Mouse (Mus musculus): ENCODE results near the gene Tnrc6b.
A peak's percentile ranks its signal among the peaks of the same experiment; 100 is the strongest.

Tnrc6b gene

GRCm38 (mm10) chr15:80710608-80711363 lies at the start of gene Tnrc6b:
Tnrc6b (plus strand) TSS chr15:80711313.
- peak; percentile 99 to 100 for DNase-seq (ENCODE audit: low spot score in 2 of 2)

GRCm38 (mm10) chr15:80664444-80664843 lies 46.7 kb upstream of the Tnrc6b start:
- no peak for DNase-seq (ENCODE audit: low spot score in 2 of 2)

- no peak for DNase-seq (ENCODE audit: low spot score in 2 of 2)
Observed at GRCm38 (mm10) chr15:80671295-80672252, 39.5 kb upstream of the Tnrc6b start, which contains the start of gene Fam83f. Fam83f (plus strand) TSS chr15:80671847.

GRCm38 (mm10) chr15:80672810-80673209 lies 38.3 kb upstream of the Tnrc6b start:
- no peak for DNase-seq (ENCODE audit: low spot score in 2 of 2)

- no peak for DNase-seq (ENCODE audit: low spot score in 2 of 2)
Observed at GRCm38 (mm10) chr15:80673337-80674095, 37.6 kb upstream of the Tnrc6b start.

GRCm38 (mm10) chr15:80674700-80675099 lies 36.4 kb upstream of the Tnrc6b start:
- no peak for DNase-seq (ENCODE audit: low spot score in 2 of 2)

- DNase-seq (ENCODE audit: low spot score in 2 of 2): peak; percentile 87
Observed at GRCm38 (mm10) chr15:80679515-80680215, 31.4 kb upstream of the Tnrc6b start.

- no peak for DNase-seq (ENCODE audit: low spot score in 2 of 2)
Observed at GRCm38 (mm10) chr15:80680347-80681030, 30.6 kb upstream of the Tnrc6b start.

GRCm38 (mm10) chr15:80681466-80681881 lies 29.6 kb upstream of the Tnrc6b start:
- no peak for DNase-seq (ENCODE audit: low spot score in 2 of 2)

- no peak for DNase-seq (ENCODE audit: low spot score in 2 of 2)
Observed at GRCm38 (mm10) chr15:80682343-80682742, 28.8 kb upstream of the Tnrc6b start.

GRCm38 (mm10) chr15:80683151-80683550 lies 28.0 kb upstream of the Tnrc6b start:
- no peak for DNase-seq (ENCODE audit: low spot score in 2 of 2)

- DNase-seq (ENCODE audit: low spot score in 2 of 2): peak in 1 of 2 experiments; percentile 58
Observed at GRCm38 (mm10) chr15:80683990-80684389, 27.1 kb upstream of the Tnrc6b start.

- DNase-seq (ENCODE audit: low spot score in 2 of 2): no peak
Observed at GRCm38 (mm10) chr15:80684786-80685602, 26.1 kb upstream of the Tnrc6b start.

- no peak for DNase-seq (ENCODE audit: low spot score in 2 of 2)
Observed at GRCm38 (mm10) chr15:80685603-80685895, 25.6 kb upstream of the Tnrc6b start.

- no peak for DNase-seq (ENCODE audit: low spot score in 2 of 2)
Observed at GRCm38 (mm10) chr15:80688536-80688935, 22.6 kb upstream of the Tnrc6b start.

GRCm38 (mm10) chr15:80693492-80693891 lies 17.6 kb upstream of the Tnrc6b start:
- DNase-seq (ENCODE audit: low spot score in 2 of 2): no peak

GRCm38 (mm10) chr15:80694125-80694910 lies 16.8 kb upstream of the Tnrc6b start:
- peak; percentile 82 to 90 for DNase-seq (ENCODE audit: low spot score in 2 of 2)

- no peak for DNase-seq (ENCODE audit: low spot score in 2 of 2)
Observed at GRCm38 (mm10) chr15:80697564-80697963, 13.5 kb upstream of the Tnrc6b start.

Data from right cerebral cortex, postnatal 10 days (tissue).